Mouse (Mus musculus): ENCODE results near the gene Pgls.
A peak's percentile ranks its signal among the peaks of the same experiment; 100 is the strongest.

The Pgls gene

GRCm38 (mm10) chr8:71598375-71598774 lies 6.4 kb downstream of the Pgls start:
- DNase-seq (ENCODE audit: low spot score in 2 of 2), result no peak

- DNase-seq (ENCODE audit: low spot score in 2 of 2), result no peak
Observed at GRCm38 (mm10) chr8:71598841-71599240, 6.9 kb downstream of the Pgls start.

DNA sequence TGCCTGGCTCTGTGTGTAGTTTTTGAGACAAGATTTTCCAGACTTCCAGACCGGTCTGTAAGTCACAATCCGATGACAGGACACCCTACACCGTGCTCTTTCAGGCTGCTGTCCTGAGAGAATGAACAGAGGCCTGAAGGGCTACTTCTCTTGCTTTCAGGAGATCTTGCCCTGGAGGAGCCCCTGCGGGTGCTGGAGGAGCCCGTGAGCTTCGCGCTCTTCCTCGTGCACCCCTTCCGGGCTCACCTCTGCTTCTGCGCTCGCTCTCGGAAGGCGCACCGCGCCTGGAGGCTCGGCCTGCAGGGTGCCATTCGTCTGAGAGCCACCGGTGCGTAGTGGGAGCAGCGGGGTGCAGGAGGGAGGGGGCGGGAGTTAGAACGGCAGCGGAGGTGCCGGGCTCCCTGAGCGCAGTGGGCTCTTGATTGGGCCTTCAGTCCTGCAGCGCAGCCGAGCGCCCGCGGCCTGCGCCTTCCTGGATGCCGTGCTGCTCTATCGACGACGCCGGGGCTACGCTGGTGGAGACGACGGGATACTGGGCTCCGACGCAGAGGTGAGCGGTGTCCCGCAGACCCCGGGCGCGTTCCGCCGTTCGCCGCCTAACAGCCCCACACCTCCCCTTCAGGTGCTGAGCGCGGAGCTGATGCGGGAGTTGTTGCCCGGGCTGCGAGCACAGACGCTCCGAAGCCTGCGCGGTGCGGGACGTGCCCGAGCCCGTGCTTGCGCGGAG lies 10.1 kb downstream of the Pgls start:
- no peak for DNase-seq (ENCODE audit: low spot score in 2 of 2)

- DNase-seq (ENCODE audit: low spot score in 2 of 2), result peak; percentile 76 to 82
Observed at GRCm38 (mm10) chr8:71602666-71603334, 10.8 kb downstream of the Pgls start.

DNA sequence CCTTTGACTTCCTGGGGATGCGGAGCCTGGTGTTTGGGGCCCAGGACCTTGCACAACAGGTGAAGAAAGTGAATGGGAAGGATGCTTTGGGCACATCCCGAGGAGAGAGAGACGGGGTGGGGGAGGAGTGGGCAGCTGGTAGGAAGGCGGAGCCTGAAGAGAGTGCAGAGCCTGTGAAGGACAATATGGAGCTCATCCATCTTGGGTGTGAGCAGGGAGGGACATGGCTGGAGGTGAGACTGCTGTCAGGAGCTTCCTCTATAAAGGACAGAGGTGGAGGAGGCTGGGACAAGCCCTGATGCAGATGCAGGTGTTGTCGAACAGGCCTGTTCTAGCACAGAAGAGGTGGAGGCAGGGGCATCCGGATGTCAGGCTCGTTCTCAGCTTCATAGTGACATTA lies 12.0 kb downstream of the Pgls start:
- no peak for DNase-seq (ENCODE audit: low spot score in 2 of 2)

DNA sequence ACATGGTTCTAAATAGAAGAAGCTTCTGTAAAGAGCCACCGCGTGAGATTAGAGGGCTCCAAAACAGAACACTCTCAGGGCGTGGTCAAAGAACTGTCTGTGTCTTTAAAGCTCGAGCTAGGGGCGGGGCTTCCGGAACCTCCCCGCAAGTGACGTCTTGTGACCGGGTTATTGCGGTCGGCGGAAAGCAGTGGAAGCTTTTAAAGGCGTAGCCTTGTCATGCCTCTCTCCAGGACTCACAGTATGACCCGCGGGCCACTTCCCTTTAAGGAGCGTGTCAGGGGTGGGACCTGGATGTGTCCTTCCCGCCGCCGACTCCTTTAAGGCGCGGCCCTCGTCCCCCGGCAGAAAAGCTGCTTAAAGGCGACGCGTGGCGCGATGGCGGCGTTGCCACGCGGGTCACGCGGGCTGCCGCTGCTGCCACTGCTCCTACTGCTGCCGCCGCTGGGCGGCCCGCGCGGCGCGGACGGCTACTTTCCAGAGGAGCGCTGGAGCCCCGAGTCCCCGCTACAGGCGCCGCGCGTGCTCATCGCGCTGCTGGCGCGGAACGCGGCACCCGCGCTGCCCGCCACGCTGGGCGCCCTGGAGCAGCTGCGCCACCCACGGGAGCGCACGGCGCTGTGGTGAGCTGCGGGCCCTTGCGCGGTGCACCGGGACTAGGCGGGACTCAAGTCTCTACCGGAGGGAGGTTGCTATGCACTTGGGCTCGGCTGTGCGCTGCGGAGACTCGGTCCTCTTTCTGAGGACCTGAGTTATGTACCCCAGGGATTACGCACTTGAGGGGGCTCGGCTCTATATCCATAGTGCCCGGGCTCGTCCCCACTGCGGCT lies 19.1 kb downstream of the Pgls start, which contains the start of gene Colgalt1:
Colgalt1 (plus strand) TSS at position 177 of the 830 bp plus-strand sequence.
- peak; percentile 95 to 96 for DNase-seq (ENCODE audit: low spot score in 2 of 2)

DNA sequence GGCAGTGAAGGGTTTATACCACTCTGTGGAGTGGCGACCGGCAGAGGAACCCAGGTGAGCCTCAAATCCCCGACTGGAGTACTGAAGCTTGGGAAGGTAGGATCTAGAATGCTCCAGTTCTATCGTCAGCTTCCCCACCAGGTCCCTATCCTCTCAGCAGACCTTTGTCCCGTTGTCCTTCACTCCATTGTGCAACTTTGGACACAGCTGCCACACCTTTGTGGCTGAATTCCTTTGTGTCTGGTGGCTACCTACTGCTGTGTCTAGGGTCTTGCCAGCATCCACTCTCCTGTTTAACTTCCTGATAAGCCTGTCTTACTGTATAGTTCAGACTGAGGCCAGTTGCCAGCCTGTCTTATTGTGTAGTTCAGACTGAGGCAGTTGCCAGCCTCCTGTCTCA lies 20.2 kb downstream of the Pgls start:
- no peak for DNase-seq (ENCODE audit: low spot score in 2 of 2)

GRCm38 (mm10) chr8:71613418-71613817 lies 21.4 kb downstream of the Pgls start:
- DNase-seq (ENCODE audit: low spot score in 2 of 2), result no peak

DNA sequence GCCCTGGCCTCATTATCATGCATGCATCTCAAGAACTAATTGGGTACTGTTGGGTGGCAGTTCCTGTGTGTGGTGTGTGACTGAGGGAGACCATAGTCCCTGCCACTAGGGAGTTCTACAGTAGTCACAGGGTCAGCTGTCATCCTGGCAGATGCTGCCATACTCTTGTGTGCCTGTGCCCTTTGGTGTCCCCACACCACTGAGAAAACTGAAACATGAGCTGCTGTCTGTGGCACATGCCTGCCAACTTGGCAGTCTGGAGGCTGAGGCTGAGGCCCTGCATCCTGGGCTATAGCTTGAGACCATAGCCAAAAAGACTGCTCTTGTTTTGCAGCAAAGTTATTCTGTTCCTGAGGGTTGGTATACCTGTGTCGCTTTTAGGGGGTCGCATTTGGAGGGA lies 27.8 kb downstream of the Pgls start:
- no peak for DNase-seq (ENCODE audit: low spot score in 2 of 2)

DNA sequence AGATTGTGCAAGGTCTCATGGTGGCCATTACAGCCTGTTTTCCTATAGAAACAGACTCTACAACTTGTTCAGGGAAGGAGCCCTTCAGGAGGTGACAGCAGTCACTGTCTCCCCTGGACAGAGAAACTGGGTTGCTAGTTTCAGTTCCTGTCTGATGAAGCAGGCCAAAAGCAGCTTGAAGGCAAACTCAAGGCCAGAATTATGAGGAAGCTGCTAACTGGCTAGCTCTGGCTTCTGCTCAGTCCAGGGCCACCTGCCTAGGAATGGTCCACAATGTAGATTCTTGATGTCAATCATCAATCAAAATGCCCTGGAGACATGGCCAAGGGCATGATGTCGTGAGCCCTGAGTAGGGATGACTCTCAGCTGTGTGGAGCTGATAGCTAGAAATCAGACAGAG lies 33.1 kb downstream of the Pgls start:
- no peak for DNase-seq (ENCODE audit: low spot score in 2 of 2)

- DNase-seq (ENCODE audit: low spot score in 2 of 2), result no peak
Observed at GRCm38 (mm10) chr8:71626753-71627152, 34.8 kb downstream of the Pgls start.

- DNase-seq (ENCODE audit: low spot score in 2 of 2), result no peak
Observed at GRCm38 (mm10) chr8:71627265-71628099, 35.5 kb downstream of the Pgls start.

- no peak for DNase-seq (ENCODE audit: low spot score in 2 of 2)
Observed at GRCm38 (mm10) chr8:71628396-71629095, 36.6 kb downstream of the Pgls start.

- peak; percentile 90 to 92 for DNase-seq (ENCODE audit: low spot score in 2 of 2)
Observed at GRCm38 (mm10) chr8:71629096-71629697, 37.2 kb downstream of the Pgls start.

GRCm38 (mm10) chr8:71629781-71630212 lies 37.8 kb downstream of the Pgls start:
- peak in 1 of 2 experiments; percentile 46 for DNase-seq (ENCODE audit: low spot score in 2 of 2)

- DNase-seq (ENCODE audit: low spot score in 2 of 2), result no peak
Observed at GRCm38 (mm10) chr8:71630761-71631160, 38.8 kb downstream of the Pgls start.

GRCm38 (mm10) chr8:71631897-71632296 lies 39.9 kb downstream of the Pgls start:
- no peak for DNase-seq (ENCODE audit: low spot score in 2 of 2)

DNA sequence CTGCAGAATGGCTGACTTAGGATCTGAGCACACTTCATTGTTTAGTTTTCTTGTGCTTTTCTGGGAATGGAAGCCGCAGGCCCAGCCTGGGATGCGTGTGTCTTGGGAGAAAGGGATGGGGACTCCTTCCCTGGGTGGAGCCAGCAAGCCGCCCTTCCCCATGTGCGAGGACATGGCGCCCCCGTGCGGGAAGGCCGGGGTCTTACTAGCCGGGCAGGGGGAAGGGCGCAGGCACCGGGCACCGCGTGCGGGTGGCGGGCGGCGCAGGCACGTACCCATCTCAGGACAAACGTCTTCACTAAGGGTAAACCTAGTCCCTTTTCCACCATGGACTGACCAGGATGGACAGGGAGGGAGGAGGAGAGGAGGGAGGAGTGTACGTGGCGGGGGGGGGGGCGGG lies 41.2 kb downstream of the Pgls start:
- DNase-seq (ENCODE audit: low spot score in 2 of 2), result peak in 1 of 2 experiments; percentile 50

DNA sequence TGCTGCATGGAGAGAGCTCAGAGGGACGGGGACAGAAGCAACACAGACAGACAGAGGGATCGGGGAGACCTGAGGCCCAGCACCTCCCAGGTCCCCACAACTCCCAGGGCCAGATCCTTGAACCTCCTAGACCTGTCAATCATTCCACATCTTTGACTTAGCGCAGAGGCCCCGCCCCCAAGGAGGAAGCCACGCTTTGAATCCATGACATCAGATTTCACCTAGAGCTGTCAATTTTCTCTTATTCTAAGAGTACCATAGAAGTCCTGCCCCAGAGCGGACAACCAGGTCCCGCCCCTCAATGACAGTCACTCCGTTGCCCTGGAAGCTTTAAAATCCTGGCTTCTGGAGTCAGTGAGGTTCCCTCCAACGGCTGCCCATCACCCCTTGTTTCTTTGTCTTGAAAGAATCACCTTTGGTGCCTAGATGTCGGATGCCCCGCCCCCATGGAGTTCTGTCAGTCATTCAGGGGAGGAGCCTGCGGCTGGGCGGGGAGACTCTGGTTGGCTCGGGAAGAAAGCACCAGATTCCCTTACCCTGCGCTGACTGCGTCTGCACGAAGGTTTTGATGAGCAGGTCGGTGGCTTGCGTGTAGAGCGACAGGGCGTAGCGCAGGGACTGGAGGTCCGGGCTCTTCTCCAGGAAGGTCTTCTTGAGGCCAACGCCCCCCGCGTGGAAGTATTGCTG lies 42.1 kb downstream of the Pgls start:
- no peak for DNase-seq (ENCODE audit: low spot score in 2 of 2)
